Mouse (Mus musculus): Measurements from ENCODE around the gene Rdh16f1.
"Not testable (repeated sequence)": the region's sequence is repeated elsewhere in the genome, so short reads cannot be mapped to it uniquely, and the experiment has no call there.

The Rdh16f1 gene

DNA sequence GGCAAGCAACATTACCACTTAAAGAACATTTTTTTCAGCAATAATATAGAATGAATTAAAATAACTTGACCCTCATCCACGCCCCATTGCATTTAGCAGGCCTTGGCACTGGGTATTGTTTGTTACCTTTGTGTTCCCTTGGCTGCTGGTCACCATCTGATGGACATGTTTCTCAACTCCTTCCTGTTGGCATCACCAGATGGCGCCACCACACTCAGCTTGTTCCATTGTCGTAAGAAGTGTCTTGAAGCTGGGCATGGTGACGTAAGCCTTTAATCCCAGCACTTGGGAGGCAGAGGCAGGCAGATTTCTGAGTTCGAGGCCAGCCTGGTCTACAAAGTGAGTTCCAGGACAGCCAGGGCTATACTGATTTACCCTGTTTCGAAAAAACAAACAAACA is 65.8 kb downstream of the Rdh16f1 start:
- DNase-seq (ENCODE audit: low read depth in 2 of 2, low spot score in 2 of 2) = no peak

DNA sequence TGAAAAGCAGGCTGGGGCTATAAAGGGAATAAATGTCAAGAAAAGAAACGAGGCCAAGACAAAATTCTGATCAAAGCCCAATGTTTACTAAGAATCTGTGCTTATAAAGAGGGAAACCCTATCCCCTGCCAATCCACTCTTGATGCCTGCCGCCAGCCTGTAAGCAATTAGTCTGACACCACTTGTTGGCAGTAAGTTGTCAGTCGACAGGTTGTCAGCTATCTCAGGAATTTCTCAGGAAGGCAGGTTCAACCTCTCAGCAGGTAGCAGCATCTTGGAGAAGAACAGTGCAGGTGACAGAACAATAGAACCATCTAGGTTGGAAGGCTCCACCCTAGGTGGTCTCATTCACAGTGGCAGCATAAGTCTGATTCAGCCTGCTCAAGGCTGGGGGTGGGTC is 69.5 kb downstream of the Rdh16f1 start:
- no peak for DNase-seq (ENCODE audit: low read depth in 2 of 2, low spot score in 2 of 2)

DNA sequence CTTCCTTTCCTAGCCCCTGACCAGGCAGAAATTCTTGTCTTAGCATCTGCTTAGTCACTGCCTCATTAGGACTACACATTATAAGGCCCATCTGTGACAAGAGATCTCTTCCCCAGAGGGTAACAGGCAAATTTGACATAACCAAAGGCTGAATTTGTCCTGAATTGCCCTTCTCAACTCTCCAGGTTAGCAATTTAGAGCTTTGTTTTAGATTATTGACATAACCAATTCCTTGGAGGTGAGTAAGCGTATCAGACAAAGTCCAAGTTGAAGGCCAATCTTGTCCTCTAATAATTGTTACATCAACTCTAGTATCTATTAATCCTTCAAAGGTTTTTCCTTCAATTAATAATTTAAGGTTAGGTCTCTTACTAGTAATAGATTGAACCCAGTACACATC is 74.6 kb downstream of the Rdh16f1 start:
- DNase-seq (ENCODE audit: low read depth in 2 of 2, low spot score in 2 of 2) = not testable (repeated sequence)

DNA sequence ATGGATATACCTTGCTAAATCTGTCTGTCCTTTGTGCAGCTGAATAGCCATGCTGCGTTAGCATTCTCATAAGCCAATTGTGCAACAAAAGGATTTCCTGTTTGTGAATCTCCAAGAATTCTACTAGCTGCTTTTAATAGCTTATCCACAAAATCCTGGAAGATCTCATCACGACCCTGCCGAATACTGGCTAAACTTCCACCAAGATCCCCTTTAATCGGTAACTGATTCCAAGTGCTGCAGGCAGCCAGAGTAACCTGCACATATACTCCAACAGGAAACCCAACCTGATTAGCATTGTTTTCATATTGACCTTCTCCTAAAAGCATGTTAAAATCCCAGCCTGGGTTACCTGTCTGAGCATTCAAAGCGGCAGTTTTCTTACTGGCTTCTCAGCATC is 75.7 kb downstream of the Rdh16f1 start:
- no peak for DNase-seq (ENCODE audit: low read depth in 2 of 2, low spot score in 2 of 2)

DNA sequence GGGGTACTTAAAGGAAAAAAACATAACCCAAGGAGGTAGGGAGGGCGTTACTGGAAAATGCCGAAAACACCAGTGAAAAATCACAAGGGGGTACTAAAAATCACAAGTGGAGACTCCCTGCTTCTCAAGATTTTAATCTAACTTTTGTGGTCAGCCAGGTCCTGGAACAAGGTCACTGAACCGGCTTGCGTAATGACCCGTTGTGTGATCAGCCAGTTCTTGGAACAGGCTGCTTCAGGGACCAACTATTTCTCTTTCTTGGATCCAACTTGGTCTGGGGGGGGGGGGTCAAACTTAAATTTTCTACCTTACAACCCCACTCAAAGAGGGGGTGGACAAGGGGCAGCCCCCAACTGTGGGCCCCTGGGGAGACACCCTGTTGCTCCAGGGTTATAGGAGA is 78.2 kb downstream of the Rdh16f1 start:
- not testable (repeated sequence) for DNase-seq (ENCODE audit: low read depth in 2 of 2, low spot score in 2 of 2)

DNA sequence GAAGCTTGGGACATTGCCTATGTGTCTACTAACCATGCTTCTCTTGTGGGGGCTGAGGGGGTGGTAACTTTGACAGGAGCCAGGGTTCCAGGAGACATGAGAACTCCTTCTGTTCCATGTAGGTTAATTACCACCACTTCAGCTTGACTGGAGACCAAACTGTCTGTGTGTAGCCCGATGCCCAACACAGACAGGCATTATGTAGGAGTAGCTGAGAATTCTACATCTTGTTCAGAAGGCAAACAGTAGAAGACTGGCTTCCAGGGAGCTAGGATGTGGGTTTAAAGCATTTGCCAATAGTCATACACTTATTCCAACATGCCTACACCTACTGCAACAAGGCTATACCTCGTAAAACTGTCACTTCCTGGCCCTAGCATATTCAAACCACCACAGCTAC is 79.0 kb downstream of the Rdh16f1 start:
- DNase-seq (ENCODE audit: low read depth in 2 of 2, low spot score in 2 of 2) = no peak

DNA sequence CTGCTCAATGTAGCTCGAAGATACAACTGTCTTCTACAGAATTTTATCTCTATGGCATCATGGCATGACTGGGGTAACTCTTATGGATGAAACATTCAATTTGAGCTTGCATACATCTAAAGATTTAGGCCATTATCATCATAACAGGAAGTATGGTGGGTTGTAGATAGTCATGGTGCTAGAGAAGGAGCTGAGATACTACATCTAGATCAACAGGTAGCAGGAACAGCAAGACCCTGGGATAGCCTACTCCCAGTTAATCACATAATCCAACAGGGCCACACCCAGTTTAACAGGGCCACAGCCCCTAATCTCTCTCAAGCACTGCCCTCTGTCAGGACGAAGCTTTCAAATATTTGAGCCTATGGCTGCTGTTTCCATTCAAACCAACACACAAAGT is 81.2 kb downstream of the Rdh16f1 start:
- DNase-seq (ENCODE audit: low read depth in 2 of 2, low spot score in 2 of 2) = no peak
